Mouse (Mus musculus) cerebellum, adult 2 months (tissue): ENCODE measurements around the gene Sppl3.

ENCODE experiments used
- CTCF ChIP-seq: fragments of 200-500 bp; IDR thresholded peaks from 2 replicates; pipeline ENCODE4 v1.5.1; 2011; ENCODE audit warnings: low read depth, mild to moderate bottlenecking, control low read depth, low read length, moderate library complexity, borderline replicate concordance; ENCODE audit not compliant: insufficient read depth
- POLR2A ChIP-seq: fragments of 200-500 bp; IDR thresholded peaks from 2 replicates; pipeline ENCODE4 v1.6.1; 2011; ENCODE audit warnings: low read length, control low read depth, borderline replicate concordance; ENCODE audit not compliant: insufficient read depth

- TF ChIP-seq CTCF (no peak), POLR2A (no peak)
These were observed 3.2 kb upstream of the Sppl3 start for GRCm38 (mm10) chr5:115007768-115008167.
